Mouse (Mus musculus) right cerebral cortex, adult 2 months (tissue): ENCODE data around the gene Cinp.

Source experiments
- DNase-seq, 2 experiments: peaks; one replicate each; pipeline ENCODE4 v3.0.0; 2021 to 2022; ENCODE audit warnings: low spot score in 2 of 2

Cinp gene

GRCm38 (mm10) chr12:110835182-110835581, 53.8 kb downstream of the Cinp start:
- DNase-seq: no peak

DNA sequence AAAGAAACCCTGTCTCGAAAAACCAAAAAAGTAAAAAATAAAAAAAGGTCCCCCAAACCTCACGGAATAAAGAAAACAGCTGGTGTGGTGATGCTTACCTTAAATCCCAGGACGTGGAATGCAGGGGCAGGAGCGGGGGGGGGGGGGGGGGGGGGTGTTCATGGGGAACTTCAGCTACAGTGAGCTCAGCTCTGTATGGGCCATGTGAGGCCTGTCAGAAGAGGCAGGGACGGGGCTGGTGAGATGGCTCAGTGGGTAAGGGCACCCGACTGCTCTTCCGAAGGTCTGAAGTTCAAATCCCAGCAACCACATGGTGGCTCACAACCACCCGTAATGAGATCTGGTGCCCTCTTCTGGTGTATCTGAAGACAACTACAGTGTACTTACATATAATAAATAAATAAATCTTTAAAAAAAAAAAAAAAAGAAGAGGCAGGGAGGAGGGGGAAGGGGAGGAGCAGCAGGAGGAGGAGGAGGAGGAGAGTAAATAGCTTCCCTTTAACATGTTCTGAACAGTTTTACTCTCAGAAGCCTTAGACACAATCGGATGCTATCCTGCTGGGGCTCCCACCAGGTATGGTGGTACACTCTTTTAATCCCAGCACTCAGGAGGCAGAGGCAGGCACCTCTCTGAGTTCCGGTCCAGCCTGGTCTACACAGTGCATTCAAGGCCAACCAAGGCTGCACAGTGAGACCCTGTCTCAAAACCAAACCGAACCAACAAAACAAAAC, 58.5 kb downstream of the Cinp start:
- no peak for DNase-seq

DNA sequence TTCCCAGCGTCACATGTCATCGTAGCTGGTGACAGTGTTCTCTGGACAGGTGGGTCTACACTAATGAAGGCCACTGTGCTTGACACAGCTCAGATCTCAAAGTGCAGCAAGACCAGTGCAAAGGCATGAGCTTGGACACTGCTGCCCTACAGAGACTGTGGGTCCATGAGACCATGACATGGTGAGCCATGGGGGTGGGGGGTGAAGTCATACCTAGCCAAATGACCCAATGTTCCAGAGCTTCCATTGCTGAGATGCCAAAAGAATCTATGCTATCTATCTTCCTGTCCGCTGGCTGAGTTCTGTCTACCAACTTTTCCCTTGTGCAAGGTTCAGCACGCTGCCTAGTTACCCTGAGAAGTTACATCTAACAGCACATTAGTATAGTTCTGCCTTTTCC, 60.0 kb downstream of the Cinp start:
- no peak for DNase-seq
